Mouse (Mus musculus) spleen, postnatal 36 days (tissue): ENCODE measurements around the gene AL732309.1.
A peak's percentile ranks its signal among the peaks of the same experiment; 100 is the strongest.
"Not testable (repeated sequence)": the region's sequence is repeated elsewhere in the genome, so short reads cannot be mapped to it uniquely, and the experiment has no call there.

ENCODE experiments used
- DNase-seq, 2 experiments: peaks; one replicate each; pipeline ENCODE4 v3.0.0; 2022; ENCODE audit warnings: low spot score in 2 of 2, mixed read lengths in 1 of 2

The AL732309.1 gene

DNA sequence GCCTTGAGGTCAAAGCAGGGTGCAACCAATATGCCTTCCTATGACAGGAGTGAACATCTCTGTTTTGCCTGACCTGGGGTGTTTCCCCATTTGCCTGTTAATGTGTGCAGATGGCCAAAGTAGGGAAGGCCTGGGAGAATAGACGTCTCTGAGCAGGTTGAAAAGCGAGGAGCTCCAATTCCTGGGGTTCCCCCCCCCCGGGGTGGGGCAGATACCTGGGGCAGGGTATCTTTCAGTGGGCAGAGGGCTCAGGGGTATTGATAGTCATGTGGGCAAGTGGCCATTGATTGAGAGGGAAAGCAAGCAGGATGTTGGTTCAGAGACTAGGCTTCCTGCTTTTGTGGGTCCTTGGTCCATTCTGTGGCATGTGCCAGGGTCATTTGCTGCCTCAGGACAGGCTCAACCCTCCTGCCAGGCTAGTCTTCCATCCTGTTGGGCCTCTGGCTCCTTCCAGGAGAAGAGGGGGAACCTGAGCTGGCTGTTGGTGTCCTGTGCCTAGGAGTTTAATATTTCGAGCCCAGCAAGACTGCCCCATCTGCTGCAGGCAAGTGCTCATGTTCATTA, 21.2 kb upstream of the AL732309.1 start:
- DNase-seq, result no peak

DNA sequence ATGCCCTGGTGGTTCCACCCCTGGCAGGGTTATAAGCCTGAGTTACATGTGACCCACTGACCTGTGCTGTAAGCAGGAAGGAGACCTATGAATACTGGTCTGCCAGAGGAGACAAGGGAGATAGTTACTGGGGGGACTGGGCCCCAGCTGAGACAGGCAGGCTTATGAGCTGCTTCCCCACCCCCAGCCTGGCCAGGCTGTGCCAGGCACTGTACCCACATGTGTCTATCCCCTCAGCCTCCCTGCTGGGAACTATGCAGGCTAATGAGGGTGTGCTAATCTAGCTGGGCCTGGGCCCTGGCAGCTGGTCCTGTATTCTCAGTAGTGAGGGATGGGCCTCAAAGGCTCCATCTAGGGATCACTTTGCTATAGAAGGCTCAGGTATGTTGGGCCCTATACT, 20.6 kb upstream of the AL732309.1 start:
- DNase-seq, result no peak

DNA sequence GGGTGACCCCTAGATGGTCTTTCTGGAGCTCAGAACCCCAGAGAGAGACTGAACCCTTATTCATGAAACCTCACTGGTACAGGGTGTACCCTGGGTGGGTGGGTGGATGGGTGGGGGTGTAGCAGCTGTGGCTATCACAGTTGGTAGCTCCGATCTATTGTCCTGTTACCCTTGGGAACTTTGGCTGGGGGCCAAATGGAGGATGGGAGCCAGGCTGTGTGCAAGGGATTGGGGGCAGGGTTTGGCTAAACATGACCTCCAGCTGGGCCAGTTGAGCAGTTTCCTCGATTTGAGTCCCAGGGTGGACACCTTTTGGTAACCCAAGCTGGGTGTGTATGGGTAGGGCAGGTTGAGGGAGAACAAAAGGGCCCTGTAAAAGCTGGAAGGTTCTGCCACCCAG, 20.1 kb upstream of the AL732309.1 start:
- DNase-seq, result no peak

DNA sequence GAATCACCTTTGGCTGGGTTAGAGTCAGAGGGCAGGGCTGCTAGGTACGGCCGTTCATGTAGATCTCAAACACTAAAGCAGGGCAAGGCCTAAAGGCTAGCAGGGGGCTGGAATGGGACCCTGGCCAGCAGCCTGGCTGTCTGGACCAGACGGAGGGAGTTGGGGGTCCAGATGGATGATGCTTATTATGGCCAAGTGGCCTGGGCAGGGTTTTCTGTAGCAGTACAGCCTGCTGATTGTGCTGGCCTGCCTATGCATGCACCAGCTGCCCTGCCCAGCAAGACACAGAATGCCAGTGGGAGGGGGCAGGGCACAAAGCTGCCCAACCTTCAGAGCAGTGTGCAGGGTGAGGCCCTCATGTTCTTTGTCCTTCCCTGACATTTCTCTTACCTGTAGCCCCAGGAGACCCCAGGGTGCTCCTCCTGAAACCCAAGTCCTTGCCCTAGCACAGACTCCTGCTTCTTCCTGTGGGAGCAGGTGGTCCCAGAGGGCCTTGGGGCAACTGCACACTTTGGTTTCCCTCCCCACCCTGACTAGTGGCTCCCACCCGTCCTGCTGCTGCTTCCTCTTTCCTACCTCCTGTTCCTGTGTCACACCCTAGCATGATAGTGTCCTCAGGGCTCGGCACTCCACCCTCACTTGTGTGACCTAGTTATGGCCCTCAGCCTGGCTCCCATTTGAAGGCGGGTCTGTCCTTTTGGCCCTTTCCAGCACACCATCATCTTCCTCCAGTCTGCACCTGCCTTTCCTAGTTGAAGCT, 19.4 kb upstream of the AL732309.1 start:
- DNase-seq, result peak in 1 of 2 experiments; percentile 29

GRCm38 (mm10) chr2:25264851-25265250, 18.2 kb upstream of the AL732309.1 start:
- DNase-seq, result no peak

- no peak for DNase-seq
Observed at GRCm38 (mm10) chr2:25264286-25264660, 17.6 kb upstream of the AL732309.1 start.

DNA sequence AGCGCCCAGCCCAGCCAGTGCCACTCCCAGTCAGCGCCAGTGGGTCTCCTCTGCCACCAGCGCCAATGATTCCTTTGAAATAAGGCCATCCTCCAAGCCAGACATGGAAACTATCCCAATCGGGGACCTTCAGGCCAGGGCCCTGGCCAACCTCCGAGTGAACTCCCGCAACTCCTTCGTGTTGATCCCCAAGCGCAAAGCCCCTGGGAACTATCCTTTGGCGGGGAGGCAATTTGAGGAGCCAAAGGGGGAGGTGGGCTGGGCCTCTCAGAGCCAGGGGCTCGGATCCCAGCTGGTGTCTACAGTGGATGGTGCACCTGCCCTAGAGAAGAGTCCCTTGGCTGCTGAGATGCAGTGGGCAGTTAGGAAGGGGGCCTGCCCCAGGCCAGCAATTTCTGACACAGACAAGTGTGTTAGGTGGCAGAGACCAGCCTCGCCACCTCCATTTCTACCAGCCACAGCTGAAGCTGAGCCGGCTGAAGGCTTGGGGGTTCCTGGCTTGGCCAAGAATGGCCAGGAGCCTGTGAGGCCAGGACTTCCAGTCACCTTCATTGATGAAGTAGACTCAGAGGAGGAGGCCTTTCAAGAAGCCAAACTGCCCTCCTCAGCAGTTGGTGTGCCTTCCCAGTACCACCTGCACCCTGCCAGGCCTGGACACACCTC, 17.1 kb upstream of the AL732309.1 start:
- no peak for DNase-seq

DNA sequence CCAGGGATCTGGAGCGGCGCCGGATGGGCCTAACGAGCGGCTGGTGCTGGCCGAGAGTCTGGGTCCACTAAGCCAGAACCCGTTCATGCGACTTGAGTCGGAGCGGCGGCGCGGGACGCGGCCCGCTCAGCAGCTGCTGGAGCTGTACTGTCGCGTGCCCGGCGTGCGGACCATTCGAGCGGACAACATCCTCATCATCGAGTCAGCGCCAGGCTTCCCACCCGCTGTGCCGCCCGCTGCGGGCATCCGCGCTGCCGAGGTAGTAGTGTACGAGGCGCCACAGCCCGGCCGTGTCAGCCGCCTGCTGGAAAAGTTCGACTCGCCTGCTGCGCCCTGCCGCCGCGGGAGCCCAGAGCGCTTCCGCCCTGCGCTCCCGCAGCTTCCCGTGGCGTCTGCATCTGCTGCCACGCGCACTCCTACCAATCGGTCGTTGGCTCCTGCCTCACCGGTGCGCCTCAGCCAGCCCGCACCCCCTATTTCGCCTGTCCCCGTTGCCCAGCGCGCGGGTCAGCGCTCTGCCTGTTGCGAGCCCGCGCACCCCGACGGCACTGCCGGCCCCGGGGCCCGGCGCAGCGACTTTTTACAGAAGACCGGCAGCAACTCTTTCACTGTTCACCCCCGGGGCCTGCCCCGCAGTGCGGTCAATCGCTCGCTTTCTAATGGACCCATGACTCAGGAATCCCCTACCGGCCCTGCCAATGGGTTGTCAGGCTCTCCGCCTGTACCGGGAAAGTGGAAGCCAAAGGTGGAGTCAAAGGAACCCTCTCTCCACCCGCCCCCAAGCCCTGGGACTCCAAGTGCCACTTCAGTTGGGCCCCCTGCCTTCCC, 16.3 kb upstream of the AL732309.1 start:
- DNase-seq, result peak; percentile 30 to 33

DNA sequence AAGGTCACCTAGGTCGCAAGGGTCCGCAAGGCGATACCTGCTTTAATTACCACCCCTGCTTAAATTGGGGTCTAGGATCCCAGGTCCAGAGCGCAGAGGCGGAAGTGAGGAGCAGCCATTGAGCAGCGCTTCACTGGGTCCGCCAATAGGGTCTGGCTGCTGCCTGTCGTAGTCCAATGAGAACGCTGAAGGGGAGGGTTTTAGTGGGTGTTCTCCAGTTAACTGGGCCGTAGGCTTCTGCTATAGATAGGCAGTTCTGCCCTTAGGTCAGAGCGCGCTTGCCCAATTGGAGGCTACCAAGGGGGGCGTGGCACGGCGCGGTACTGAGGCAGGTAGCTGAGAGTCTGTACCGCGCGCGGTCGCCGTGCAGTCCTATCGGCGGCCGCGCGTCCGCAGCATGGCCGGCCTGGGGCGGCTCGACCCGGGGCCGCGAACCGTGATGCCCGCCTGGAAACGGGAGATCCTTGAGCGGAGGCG, 15.7 kb upstream of the AL732309.1 start, which contains the start of gene Tprn:
Tprn (plus strand) TSS at position 328 of the 477 bp plus-strand sequence.
- peak; percentile 97 to 98 for DNase-seq

DNA sequence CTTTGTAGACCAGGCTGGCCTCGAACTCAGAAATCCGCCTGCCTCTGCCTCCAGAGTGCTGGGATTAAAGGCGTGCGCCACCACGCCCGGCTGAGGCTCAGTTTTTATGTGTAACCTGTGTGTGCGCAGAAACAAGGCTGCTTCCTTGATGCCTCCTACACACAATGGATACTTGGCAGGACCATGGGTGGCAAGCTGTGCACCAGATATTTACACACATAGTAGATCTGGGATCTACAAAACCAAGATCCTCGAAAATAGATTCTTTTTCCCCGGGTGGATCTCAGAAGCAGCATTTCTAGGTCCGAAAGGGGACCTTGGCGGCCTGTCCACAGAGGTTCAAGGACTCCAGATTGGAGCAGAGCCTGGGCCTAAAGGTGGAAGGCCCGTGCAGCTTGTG, 15.2 kb upstream of the AL732309.1 start:
- DNase-seq, result no peak

DNA sequence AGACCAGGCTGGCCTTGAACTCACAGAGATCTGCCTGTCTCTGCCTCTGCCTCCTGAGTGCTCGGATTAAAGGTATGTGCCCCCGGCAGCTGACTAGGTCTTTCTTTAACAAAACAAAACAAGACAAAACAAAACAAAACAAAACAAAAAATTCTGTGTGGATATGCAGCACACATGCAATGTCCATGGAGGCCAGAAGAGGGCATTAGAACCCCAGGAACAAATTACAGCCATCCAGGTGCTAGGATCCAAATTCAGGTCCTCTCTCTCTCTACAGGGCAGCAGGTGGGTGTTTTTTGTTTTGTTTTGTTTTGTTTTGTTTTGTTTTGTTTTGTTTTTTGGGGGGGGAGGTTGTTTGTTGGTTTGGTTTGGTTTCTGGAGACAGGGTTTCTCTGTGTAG, 12.2 kb upstream of the AL732309.1 start:
- no peak for DNase-seq

DNA sequence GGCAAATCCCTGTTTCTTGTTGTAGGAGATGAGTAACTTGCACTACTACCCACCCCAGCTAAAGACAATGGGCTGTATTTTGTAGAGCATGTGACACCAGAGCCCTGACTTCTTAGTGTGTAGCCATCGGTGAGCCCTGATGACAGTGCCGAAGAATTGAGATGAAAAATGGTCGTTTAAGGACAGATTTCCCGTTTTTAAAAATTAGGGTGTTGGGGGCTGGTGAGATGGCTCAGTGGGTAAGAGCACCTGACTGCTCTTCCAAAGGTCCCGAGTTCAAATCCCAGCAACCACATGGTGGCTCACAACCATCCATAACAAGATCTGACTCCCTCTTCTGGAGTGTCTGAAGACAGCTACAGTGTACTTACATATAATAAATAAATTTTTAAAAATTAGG, 10.6 kb upstream of the AL732309.1 start:
- DNase-seq, result not testable (repeated sequence)

GRCm38 (mm10) chr2:25256443-25257109, 9.9 kb upstream of the AL732309.1 start:
- peak; percentile 66 to 73 for DNase-seq

DNA sequence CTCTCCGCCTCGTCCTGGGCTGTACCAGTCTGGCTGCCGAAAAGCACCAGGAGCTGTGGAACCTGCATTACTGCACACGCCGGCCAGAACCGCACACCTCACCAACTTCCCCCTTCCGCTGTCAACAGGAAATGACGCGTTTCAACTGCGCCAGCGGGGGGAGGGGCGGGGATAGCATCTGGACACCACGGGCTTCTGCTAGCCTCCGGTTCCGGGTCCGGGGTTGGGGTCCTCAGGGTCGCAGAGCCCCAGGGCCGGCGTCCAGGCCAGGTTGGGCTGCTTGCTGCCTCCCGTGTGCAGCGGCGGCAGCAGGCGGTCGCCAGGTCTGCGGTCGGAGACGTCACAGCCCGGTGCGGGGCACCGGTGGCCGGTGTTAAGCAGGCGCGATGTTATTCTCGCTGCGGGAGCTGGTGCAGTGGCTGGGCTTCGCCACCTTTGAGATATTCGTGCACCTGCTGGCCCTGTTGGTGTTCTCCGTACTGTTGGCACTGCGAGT, 8.7 kb upstream of the AL732309.1 start, which contains the start of gene Tmem203:
Tmem203 (plus strand) TSS at position 156 of the 496 bp plus-strand sequence.
- peak; percentile 82 to 85 for DNase-seq

GRCm38 (mm10) chr2:25252331-25252730, 5.7 kb upstream of the AL732309.1 start:
- DNase-seq, result no peak

GRCm38 (mm10) chr2:25244144-25244543, 2.5 kb downstream of the AL732309.1 start:
- no peak for DNase-seq

DNA sequence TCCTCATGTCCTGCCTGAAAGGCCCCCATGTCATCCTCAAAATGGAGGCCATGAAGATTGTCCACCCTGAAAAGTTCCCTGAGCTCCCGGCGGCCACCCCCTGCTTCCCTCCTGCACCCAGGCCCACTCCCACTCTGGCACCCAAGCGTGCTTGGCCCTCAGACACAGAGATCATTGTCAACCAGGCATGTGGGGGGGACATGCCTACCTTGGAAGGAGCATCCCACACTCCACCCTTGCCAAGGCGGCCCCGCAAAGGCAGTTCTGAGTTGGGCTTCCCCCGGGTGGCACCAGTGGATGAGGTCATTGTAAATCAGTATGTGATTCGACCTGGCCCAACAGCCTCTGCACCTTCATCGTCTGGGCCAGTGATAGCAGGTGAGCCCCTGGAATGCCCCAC, 3.3 kb downstream of the AL732309.1 start:
- DNase-seq, result no peak

- no peak for DNase-seq
Observed at GRCm38 (mm10) chr2:25242101-25242506, 4.6 kb downstream of the AL732309.1 start, which contains the start of the genes Rnf208 and Cysrt1. Gene Rnf208 (plus strand): TSS chr2:25242255. Gene Cysrt1 (minus strand): TSS chr2:25242452.

DNA sequence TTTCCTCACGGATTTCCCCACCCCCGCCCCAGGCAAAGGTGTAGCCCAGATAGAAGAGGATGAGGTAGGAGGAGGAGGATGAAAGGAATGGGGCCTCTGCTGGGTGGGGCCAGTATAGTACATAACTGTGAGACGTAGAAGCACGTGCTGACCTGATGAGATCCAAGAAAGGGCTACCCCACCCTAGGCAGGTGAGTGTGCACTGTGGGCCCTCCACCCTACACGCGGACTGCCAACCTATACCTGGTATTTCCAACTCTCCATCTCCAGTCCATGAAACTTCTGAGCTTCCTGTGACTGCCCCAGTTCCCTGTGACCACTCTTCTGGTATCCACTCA, 5.3 kb downstream of the AL732309.1 start:
- DNase-seq, result no peak

DNA sequence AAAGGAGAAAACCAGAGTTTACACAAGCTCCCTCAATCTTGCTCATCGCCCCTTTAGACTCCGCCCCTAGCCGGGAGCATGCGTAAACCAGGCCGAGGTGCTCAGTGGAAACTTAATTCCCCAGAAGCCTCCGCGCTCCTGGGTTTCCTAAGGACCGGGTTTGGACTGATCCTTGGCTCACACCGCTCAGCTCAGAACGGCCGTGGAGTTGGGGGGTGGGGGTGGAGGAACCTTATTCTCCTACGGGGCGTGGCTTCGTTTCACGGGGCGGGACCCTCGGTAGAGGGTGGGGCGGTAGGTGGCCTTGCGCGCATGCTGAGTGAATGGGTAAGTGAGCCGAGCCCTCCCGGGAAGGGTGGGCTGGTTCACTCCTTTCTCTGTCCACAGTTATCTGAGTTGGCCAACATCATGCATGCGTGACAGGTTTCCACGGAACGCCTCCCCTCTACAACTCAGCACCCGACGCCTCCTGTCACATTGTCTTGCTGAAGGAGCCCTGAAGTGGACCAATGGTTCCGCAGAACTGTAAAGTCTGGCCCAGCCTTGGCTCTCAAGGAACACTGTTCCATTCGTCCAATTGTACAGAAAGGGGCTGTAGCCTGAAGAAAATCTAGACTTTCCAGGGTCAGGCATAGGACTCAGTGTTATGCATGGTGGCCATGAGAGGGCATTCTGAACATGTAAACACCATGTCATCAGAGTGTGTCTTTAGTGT, 5.8 kb downstream of the AL732309.1 start:
- peak; percentile 35 to 49 for DNase-seq
